Mouse (Mus musculus) G1E (cell line): ENCODE measurements around the gene Nptxr. TPM values are rescaled to one million over a fixed set of nuclear protein-coding genes. Genes with fewer than 3 reads are reported as not detected.

Source experiments
- ATAC-seq: 2 replicates; pipeline ENCODE4 v1.8.0; 2016; ENCODE audit warnings: mild to moderate bottlenecking; ENCODE audit not compliant: insufficient number of reproducible peaks, poor library complexity, low FRiP score, severe bottlenecking; ENCODE audit errors: extremely low read depth
- DNase-seq: peaks from one replicate; pipeline ENCODE4 v3.0.0; 2012; ENCODE audit warnings: low spot score
- H3K27me3 ChIP-seq: 2 replicates; pipeline ENCODE4 v1.6.1; 2012; ENCODE audit warnings: mild to moderate bottlenecking, low read length, inconsistent platforms; ENCODE audit not compliant: insufficient read depth
- H3K36me3 ChIP-seq: replicated peaks from 2 replicates; pipeline ENCODE3; 2012; ENCODE audit warnings: mild to moderate bottlenecking, inconsistent platforms
- H3K4me1 ChIP-seq: 2 replicates; pipeline ENCODE4 v1.6.1; 2012; ENCODE audit warnings: low read depth, low read length, inconsistent platforms, mixed read lengths; ENCODE audit not compliant: insufficient read depth
- H3K4me3 ChIP-seq: 2 replicates; pipeline ENCODE4 v1.5.1; 2012; ENCODE audit warnings: low read depth, mild to moderate bottlenecking, inconsistent platforms, low read length, moderate library complexity, mixed read lengths
- H3K9me3 ChIP-seq: replicated peaks from 2 replicates; pipeline ENCODE4 v1.6.1; 2012; ENCODE audit warnings: inconsistent platforms
- CTCF ChIP-seq: IDR thresholded peaks from 2 replicates; pipeline ENCODE4 v1.5.1; 2012; ENCODE audit warnings: low read depth, low read length, inconsistent platforms, mixed read lengths
- GATA1 ChIP-seq: IDR thresholded peaks from 2 replicates; pipeline ENCODE4 v1.6.1; 2012; ENCODE audit warnings: borderline replicate concordance, low read length, inconsistent platforms, mixed read lengths
- GATA2 ChIP-seq: IDR thresholded peaks from 2 replicates; pipeline ENCODE4 v1.6.1; 2012; ENCODE audit warnings: low read depth, low read length, inconsistent platforms, borderline replicate concordance
- POLR2AphosphoS5 ChIP-seq: IDR thresholded peaks from 2 replicates; pipeline ENCODE4 v1.6.1; 2012; ENCODE audit warnings: low read depth, low read length, inconsistent platforms; ENCODE audit not compliant: insufficient replicate concordance
- TAL1 ChIP-seq: conservative IDR thresholded peaks from 2 replicates; pipeline ENCODE4 v1.6.1; 2012; ENCODE audit warnings: low read depth, low read length, inconsistent platforms, mixed read lengths
- polyA plus RNA-seq: library from polyadenylated mRNA; stranded (reverse); fragments of >175 nt; gene quantifications from 2 replicates; pipeline ENCODE4 v1.2.3, GENCODE M21; 2012
- total RNA-seq, 2 experiments: library from RNA; stranded (forward) in 1 of 2; stranded (reverse) in 1 of 2; fragments of 200-1000 nt in 1 of 2; fragments of >200 nt in 1 of 2; fragmentation: Nextera tagmentation in 1 of 2; gene quantifications; 2 replicates each; pipeline ENCODE4 v1.2.3; 2014 to 2017

The Nptxr gene
- total and polyA plus RNA-seq, 3 experiments, result 0.01 to 0.05 TPM; not detected in 1

- Histone ChIP-seq H3K9me3 (no peaks in the 10 kb centered on the region), H3K27me3 (peaks cover 50% of the 10 kb centered on the region), H3K36me3 (no peaks in the 10 kb centered on the region), H3K4me1 (0 out of 2 replicates have a peak, but pooled peaks cover 9% of the 10 kb centered on the region), H3K4me3 (no peak overlapping the region)
- TF ChIP-seq CTCF (no peak), TAL1 (no peak), GATA1 (no peak), POLR2AphosphoS5 (no peak), GATA2 (no peak)
- ATAC-seq (no peak), DNase-seq (no peak)
Measured at GRCm38 (mm10) chr15:79753873-79754272, 50.7 kb downstream of the Nptxr start.

DNA sequence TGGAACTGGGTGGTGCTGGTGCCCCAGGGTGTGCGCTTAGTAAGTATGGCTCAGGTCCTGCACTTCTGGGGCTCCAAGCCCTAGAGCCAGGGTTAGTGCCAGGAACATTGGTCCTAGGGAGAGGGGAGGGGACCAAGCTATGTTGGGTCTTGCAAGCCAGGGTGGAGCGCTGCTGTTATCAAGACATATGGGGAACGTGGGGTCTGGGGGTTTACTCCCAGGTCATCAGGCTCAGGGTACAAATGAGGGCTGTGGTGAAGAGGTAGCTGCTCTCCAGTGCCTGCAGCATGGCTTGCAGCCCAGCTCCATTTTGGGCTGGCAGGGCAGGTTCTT, 51.2 kb downstream of the Nptxr start:
- H3K4me3 ChIP-seq, result no peak overlapping the region
- peaks cover 54% of the 10 kb centered on the region for H3K27me3 ChIP-seq
- 0 out of 2 replicates have a peak, but pooled peaks cover 9% of the 10 kb centered on the region for H3K4me1 ChIP-seq
- DNase-seq (no peak), ATAC-seq (no peak)
- no peaks in the 10 kb centered on the region for H3K36me3 ChIP-seq
- no peaks in the 10 kb centered on the region for H3K9me3 ChIP-seq
- TF ChIP-seq POLR2AphosphoS5, result no peak
- no peak for TF ChIP-seq GATA1
- TF ChIP-seq CTCF, result no peak
- TF ChIP-seq GATA2, result no peak
- no peak for TF ChIP-seq TAL1

GRCm38 (mm10) chr15:79752742-79753419, 51.7 kb downstream of the Nptxr start:
- ATAC-seq (no peak), DNase-seq (peak; percentile 43)
- Histone ChIP-seq H3K36me3 (no peaks in the 10 kb centered on the region), H3K9me3 (no peaks in the 10 kb centered on the region), H3K4me3 (no peak overlapping the region), H3K27me3 (peaks cover 59% of the 10 kb centered on the region), H3K4me1 (0 out of 2 replicates have a peak, but pooled peaks cover 9% of the 10 kb centered on the region)
- no peak for TF ChIP-seq POLR2AphosphoS5
- peak; percentile 97 for TF ChIP-seq CTCF

- Histone ChIP-seq H3K9me3 (no peaks in the 10 kb centered on the region), H3K4me3 (no peak overlapping the region), H3K27me3 (peaks cover 54% of the 10 kb centered on the region), H3K4me1 (0 out of 2 replicates have a peak, but pooled peaks cover 9% of the 10 kb centered on the region), H3K36me3 (no peaks in the 10 kb centered on the region)
- TF ChIP-seq POLR2AphosphoS5, result no peak
- no peak for TF ChIP-seq GATA2
- TF ChIP-seq CTCF, result no peak
- TF ChIP-seq GATA1, result no peak
- no peak for TF ChIP-seq TAL1
- ATAC-seq (no peak), DNase-seq (no peak)
Measured at GRCm38 (mm10) chr15:79751772-79752171, 52.8 kb downstream of the Nptxr start.

DNA sequence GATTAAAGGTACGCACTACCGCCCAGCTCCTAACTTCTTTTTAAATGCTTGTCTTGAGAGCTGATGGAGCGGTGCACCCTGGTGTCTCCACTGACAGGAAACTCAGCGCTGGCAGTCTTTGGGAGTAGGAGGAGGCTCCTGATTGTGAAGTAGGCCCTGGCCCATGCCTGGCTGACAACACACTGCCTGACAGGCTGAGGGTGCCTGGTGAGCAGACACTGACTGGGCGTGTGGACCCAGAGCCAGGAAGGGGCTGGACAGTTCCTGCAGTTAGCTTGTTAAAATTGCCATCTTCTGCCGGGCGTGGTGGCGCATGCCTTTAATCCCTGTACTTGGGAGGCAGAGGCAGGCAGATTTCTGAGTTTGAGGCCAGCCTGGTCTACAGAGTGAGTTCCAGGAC, 54.3 kb downstream of the Nptxr start:
- Histone ChIP-seq H3K27me3 (peaks cover 47% of the 10 kb centered on the region), H3K9me3 (no peaks in the 10 kb centered on the region), H3K4me3 (no peak overlapping the region), H3K4me1 (0 out of 2 replicates have a peak, but pooled peaks cover 9% of the 10 kb centered on the region), H3K36me3 (no peaks in the 10 kb centered on the region)
- no peak for TF ChIP-seq CTCF
- no peak for TF ChIP-seq TAL1
- TF ChIP-seq GATA1, result no peak
- TF ChIP-seq GATA2, result no peak
- TF ChIP-seq POLR2AphosphoS5, result no peak
- ATAC-seq (no peak), DNase-seq (no peak)

- Histone ChIP-seq H3K4me1 (0 out of 2 replicates have a peak, but pooled peaks cover 9% of the 10 kb centered on the region), H3K9me3 (no peaks in the 10 kb centered on the region), H3K4me3 (no peak overlapping the region), H3K27me3 (peaks cover 46% of the 10 kb centered on the region), H3K36me3 (no peaks in the 10 kb centered on the region)
- ATAC-seq, result no peak
- TF ChIP-seq TAL1 (no peak), GATA1 (no peak), CTCF (no peak), GATA2 (no peak), POLR2AphosphoS5 (no peak)
- no peak for DNase-seq
Measured at GRCm38 (mm10) chr15:79749162-79749561, 55.4 kb downstream of the Nptxr start.
